Mouse (Mus musculus) midbrain, embryonic 10.5 days (tissue): Measurements from ENCODE around the gene Copa. TPM values are rescaled to one million over a fixed set of nuclear protein-coding genes. Genes with fewer than 3 reads are reported as not detected.

Source experiments
- DNase-seq: peaks from one replicate; pipeline ENCODE4 v3.0.0-alpha.2; 2017; ENCODE audit warnings: low spot score
- H3K27ac ChIP-seq: fragments of 300-500 bp; sonication (generic); replicated peaks from 2 replicates; pipeline ENCODE4 v1.5.1; 2016; ENCODE audit warnings: mild to moderate bottlenecking
- H3K27me3 ChIP-seq: fragments of 300-500 bp; sonication (generic); 2 replicates; pipeline ENCODE4 v1.6.1; 2016; ENCODE audit warnings: low read depth, mild to moderate bottlenecking; ENCODE audit not compliant: poor library complexity, severe bottlenecking
- H3K36me3 ChIP-seq: fragments of 300-500 bp; sonication (generic); 2 replicates; pipeline ENCODE4 v1.6.1; 2016; ENCODE audit warnings: mild to moderate bottlenecking, moderate library complexity
- H3K4me1 ChIP-seq: fragments of 300-500 bp; sonication (generic); 2 replicates; pipeline ENCODE4 v1.6.1; 2016
- H3K4me3 ChIP-seq: fragments of 300-500 bp; sonication (generic); 2 replicates; pipeline ENCODE4 v1.5.1; 2016; ENCODE audit warnings: mild to moderate bottlenecking, moderate library complexity
- H3K9me3 ChIP-seq: fragments of 300-500 bp; sonication (generic); replicated peaks from 2 replicates; pipeline ENCODE4 v1.6.1; 2016; ENCODE audit warnings: mild to moderate bottlenecking
- WGBS: fragments of 180-500 bp; shearing (Covaris S2); methylation state at CpG from one replicate; pipeline ENCODE4 v1.1.7; 2016; 5-methylcytosine and 5-hydroxymethylcytosine counted together
- polyA plus RNA-seq: library from polyadenylated mRNA; unstranded; fragments of >200 nt; fragmentation: Nextera tagmentation; extraction: Ambion mirVana; gene quantifications from 2 replicates; pipeline ENCODE4 v1.2.1, GENCODE M21; 2016

Copa gene
- polyA plus RNA-seq, 1 experiment from 2014 or later = 175 TPM

GRCm38 (mm10) chr1:172129108-172129507 is 46.8 kb downstream of the Copa start:
- no peak for DNase-seq
- WGBS = 73% methylated on average over 2 of the region's 2 CpGs
- H3K4me3 ChIP-seq = no peak overlapping the region
- no peak overlapping the region for H3K27ac ChIP-seq
- H3K9me3 ChIP-seq = no peaks in the 10 kb centered on the region
- H3K27me3 ChIP-seq = no peaks in the 10 kb centered on the region
- peaks cover 14% of the 10 kb centered on the region for H3K4me1 ChIP-seq
- H3K36me3 ChIP-seq = peaks cover 57% of the 10 kb centered on the region

- Histone ChIP-seq H3K36me3 (peaks cover 64% of the 10 kb centered on the region), H3K27me3 (no peaks in the 10 kb centered on the region), H3K9me3 (no peaks in the 10 kb centered on the region), H3K27ac (no peak overlapping the region), H3K4me1 (peaks cover 14% of the 10 kb centered on the region), H3K4me3 (no peak overlapping the region)
- 96% methylated on average over 5 of the region's 5 CpGs for WGBS
- no peak for DNase-seq
These were observed 47.5 kb downstream of the Copa start for GRCm38 (mm10) chr1:172129780-172130179.

GRCm38 (mm10) chr1:172132319-172132718 is 50.0 kb downstream of the Copa start:
- Histone ChIP-seq H3K27me3 (no peaks in the 10 kb centered on the region), H3K4me1 (peaks cover 6% of the 10 kb centered on the region), H3K9me3 (no peaks in the 10 kb centered on the region), H3K4me3 (no peak overlapping the region), H3K27ac (no peak overlapping the region), H3K36me3 (peaks cover 84% of the 10 kb centered on the region)
- DNase-seq = no peak
- WGBS = 91% methylated on average over 7 of the region's 7 CpGs

GRCm38 (mm10) chr1:172133535-172133934 is 51.2 kb downstream of the Copa start:
- peaks cover 81% of the 10 kb centered on the region for H3K36me3 ChIP-seq
- no peaks in the 10 kb centered on the region for H3K4me1 ChIP-seq
- no peaks in the 10 kb centered on the region for H3K27me3 ChIP-seq
- no peak overlapping the region for H3K27ac ChIP-seq
- WGBS = 90% methylated on average over 7 of the region's 7 CpGs
- H3K9me3 ChIP-seq = no peaks in the 10 kb centered on the region
- DNase-seq = no peak
- no peak overlapping the region for H3K4me3 ChIP-seq

- Histone ChIP-seq H3K27me3 (no peaks in the 10 kb centered on the region), H3K4me1 (no peaks in the 10 kb centered on the region), H3K27ac (no peak overlapping the region), H3K36me3 (peaks cover 76% of the 10 kb centered on the region), H3K9me3 (no peaks in the 10 kb centered on the region), H3K4me3 (no peak overlapping the region)
- WGBS = 86% methylated on average over 4 of the region's 4 CpGs
- DNase-seq = no peak
These were observed 51.7 kb downstream of the Copa start for GRCm38 (mm10) chr1:172134072-172134471.

GRCm38 (mm10) chr1:172140160-172140559 is 57.8 kb downstream of the Copa start:
- no peak overlapping the region for H3K4me3 ChIP-seq
- no peak overlapping the region for H3K27ac ChIP-seq
- H3K9me3 ChIP-seq = no peaks in the 10 kb centered on the region
- H3K36me3 ChIP-seq = peaks cover 16% of the 10 kb centered on the region
- H3K4me1 ChIP-seq = no peaks in the 10 kb centered on the region
- WGBS = 87% methylated on average over 2 of the region's 2 CpGs
- no peaks in the 10 kb centered on the region for H3K27me3 ChIP-seq
- no peak for DNase-seq

- Histone ChIP-seq H3K4me1 (no peaks in the 10 kb centered on the region), H3K9me3 (no peaks in the 10 kb centered on the region), H3K27me3 (no peaks in the 10 kb centered on the region), H3K4me3 (no peak overlapping the region), H3K36me3 (peaks cover 10% of the 10 kb centered on the region), H3K27ac (no peak overlapping the region)
- 88% methylated on average over 1 of the region's 1 CpGs for WGBS
- no peak for DNase-seq
These were observed 58.5 kb downstream of the Copa start for GRCm38 (mm10) chr1:172140825-172141224.

- WGBS = 79% methylated on average over 3 of the region's 3 CpGs
- Histone ChIP-seq H3K9me3 (no peaks in the 10 kb centered on the region), H3K36me3 (peaks cover 3% of the 10 kb centered on the region; the same call in 1 of the 2 replicates), H3K4me1 (no peaks in the 10 kb centered on the region), H3K27ac (no peak overlapping the region), H3K27me3 (no peaks in the 10 kb centered on the region), H3K4me3 (no peak overlapping the region)
- DNase-seq = no peak
These were observed 59.2 kb downstream of the Copa start for GRCm38 (mm10) chr1:172141529-172141928.

- Histone ChIP-seq H3K36me3 (no peaks in the 10 kb centered on the region), H3K27ac (no peak overlapping the region), H3K9me3 (no peaks in the 10 kb centered on the region), H3K4me1 (peaks cover 7% of the 10 kb centered on the region), H3K4me3 (no peak overlapping the region), H3K27me3 (no peaks in the 10 kb centered on the region)
- peak; percentile 42 for DNase-seq
- 33% methylated on average over 1 of the region's 1 CpGs for WGBS
These were observed 61.2 kb downstream of the Copa start for GRCm38 (mm10) chr1:172143570-172143969.

- Histone ChIP-seq H3K36me3 (peaks cover 31% of the 10 kb centered on the region), H3K4me1 (peaks cover 21% of the 10 kb centered on the region), H3K27me3 (no peaks in the 10 kb centered on the region), H3K4me3 (peak within 1 kb of the TSS; percentile 97), H3K27ac (peak within 1 kb of the TSS; percentile 99), H3K9me3 (no peaks in the 10 kb centered on the region)
- DNase-seq = peak; percentile 98
- WGBS = under 1% methylated on average over 42 of the region's 42 CpGs
These were observed 65.5 kb downstream of the Copa start, which contains the start of gene Dcaf8 for GRCm38 (mm10) chr1:172147835-172148278. Gene Dcaf8 (plus strand): TSS chr1:172148084.

- Histone ChIP-seq H3K4me1 (peaks cover 21% of the 10 kb centered on the region), H3K36me3 (peaks cover 37% of the 10 kb centered on the region), H3K27me3 (no peaks in the 10 kb centered on the region), H3K9me3 (no peaks in the 10 kb centered on the region), H3K4me3 (peak overlapping the region; percentile 97), H3K27ac (peak overlapping the region; percentile 99)
- WGBS = under 1% methylated on average over 40 of the region's 40 CpGs
- peak; percentile 66 for DNase-seq
These were observed 66.1 kb downstream of the Copa start for GRCm38 (mm10) chr1:172148279-172148954.

GRCm38 (mm10) chr1:172148955-172149815 is 66.9 kb downstream of the Copa start:
- H3K9me3 ChIP-seq = no peaks in the 10 kb centered on the region
- no peak for DNase-seq
- 29% methylated on average over 19 of the region's 19 CpGs for WGBS
- no peaks in the 10 kb centered on the region for H3K27me3 ChIP-seq
- H3K36me3 ChIP-seq = peaks cover 44% of the 10 kb centered on the region
- peak overlapping the region; percentile 97 for H3K4me3 ChIP-seq
- peak overlapping the region; percentile 99 for H3K27ac ChIP-seq
- H3K4me1 ChIP-seq = peaks cover 21% of the 10 kb centered on the region

- Histone ChIP-seq H3K9me3 (no peaks in the 10 kb centered on the region), H3K36me3 (peaks cover 83% of the 10 kb centered on the region), H3K27ac (no peak overlapping the region), H3K4me3 (no peak overlapping the region), H3K27me3 (no peaks in the 10 kb centered on the region), H3K4me1 (peaks cover 8% of the 10 kb centered on the region)
- 96% methylated on average over 3 of the region's 3 CpGs for WGBS
- no peak for DNase-seq
These were observed 72.2 kb downstream of the Copa start for GRCm38 (mm10) chr1:172154536-172154935.
